Mouse (Mus musculus) liver, embryonic 15.5 days (tissue): ENCODE measurements around the gene Gm20388. TPM values are rescaled to one million over a fixed set of nuclear protein-coding genes. Genes with fewer than 3 reads are reported as not detected.
A peak's percentile ranks its signal among the peaks of the same experiment; 100 is the strongest.

Experiments
- ATAC-seq: fragments of 200-750 bp; cut with Nextera tagmentation; 2 replicates; pipeline ENCODE4 v1.8.0; 2017; ENCODE audit warnings: moderate number of reproducible peaks, mild to moderate bottlenecking, moderate library complexity; ENCODE audit not compliant: insufficient read depth
- H3K27ac ChIP-seq: fragments of 300-500 bp; sonication (generic); replicated peaks from 2 replicates; pipeline ENCODE4 v1.5.1; 2015; ENCODE audit warnings: mild to moderate bottlenecking, inconsistent platforms
- H3K27me3 ChIP-seq: fragments of 300-500 bp; sonication (generic); 2 replicates; pipeline ENCODE4 v1.6.1; 2015; ENCODE audit warnings: mild to moderate bottlenecking, inconsistent platforms
- H3K36me3 ChIP-seq: fragments of 300-500 bp; sonication (generic); replicated peaks from 2 replicates; pipeline ENCODE4 v1.6.1; 2015; ENCODE audit warnings: moderate library complexity, mild to moderate bottlenecking, inconsistent platforms
- H3K4me1 ChIP-seq: fragments of 300-500 bp; sonication (generic); replicated peaks from 2 replicates; pipeline ENCODE4 v1.6.1; 2015; ENCODE audit warnings: inconsistent platforms
- H3K4me2 ChIP-seq: fragments of 300-500 bp; sonication (generic); 2 replicates; pipeline ENCODE4 v1.6.1; 2015; ENCODE audit warnings: moderate library complexity, mild to moderate bottlenecking, inconsistent platforms
- H3K4me3 ChIP-seq: fragments of 300-500 bp; sonication (generic); replicated peaks from 2 replicates; pipeline ENCODE4 v1.5.1; 2015; ENCODE audit warnings: mild to moderate bottlenecking, inconsistent platforms
- H3K9ac ChIP-seq: fragments of 300-500 bp; sonication (generic); 2 replicates; pipeline ENCODE4 v1.6.1; 2015; ENCODE audit warnings: moderate library complexity, mild to moderate bottlenecking, inconsistent platforms
- H3K9me3 ChIP-seq: fragments of 300-500 bp; sonication (generic); replicated peaks from 2 replicates; pipeline ENCODE4 v1.6.1; 2016; ENCODE audit warnings: inconsistent platforms
- WGBS: fragments of 180-500 bp; shearing (Covaris S2); methylation state at CpG from one replicate; pipeline ENCODE4 v1.1.7; 2015; ENCODE audit warnings: mixed read lengths; ENCODE audit not compliant: insufficient replicate concordance; 5-methylcytosine and 5-hydroxymethylcytosine counted together
- polyA plus RNA-seq: library from polyadenylated mRNA; unstranded; fragments of >200 nt; fragmentation: Nextera tagmentation; extraction: Ambion mirVana; gene quantifications from 2 replicates; pipeline ENCODE4 v1.2.1, GENCODE M21; 2015

Gene Gm20388
- polyA plus RNA-seq, 1 experiment from 2014 or later: not detected

DNA sequence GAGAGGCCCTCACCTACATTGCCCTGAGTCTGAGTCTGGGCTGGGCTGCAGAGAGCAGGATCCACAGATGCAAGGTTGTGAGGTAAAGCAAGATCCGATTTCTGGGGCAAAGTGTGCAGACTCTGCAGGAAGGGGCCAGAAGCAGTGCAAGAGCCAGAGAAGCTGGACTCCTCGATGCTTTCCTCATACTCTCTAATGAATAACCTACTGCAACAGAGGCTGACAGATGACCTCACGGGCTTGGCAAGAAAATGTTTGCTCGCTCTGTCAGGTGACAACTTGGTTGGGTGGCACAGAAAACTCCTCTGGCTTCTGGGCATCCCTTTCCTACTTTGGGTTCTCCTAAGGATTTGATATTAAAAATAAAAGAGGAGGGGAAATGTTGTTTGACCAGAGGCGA, 3794.7 kb downstream of the Gm20388 start:
- Histone ChIP-seq H3K27ac (no peak overlapping the region), H3K27me3 (peaks cover 10% of the 10 kb centered on the region), H3K9me3 (no peaks in the 10 kb centered on the region), H3K4me1 (peaks cover 7% of the 10 kb centered on the region), H3K36me3 (no peaks in the 10 kb centered on the region), H3K4me3 (no peak overlapping the region), H3K4me2 (no peak overlapping the region), H3K9ac (no peak overlapping the region)
- ATAC-seq: no peak
- WGBS: 49% methylated on average over 5 of the region's 5 CpGs

DNA sequence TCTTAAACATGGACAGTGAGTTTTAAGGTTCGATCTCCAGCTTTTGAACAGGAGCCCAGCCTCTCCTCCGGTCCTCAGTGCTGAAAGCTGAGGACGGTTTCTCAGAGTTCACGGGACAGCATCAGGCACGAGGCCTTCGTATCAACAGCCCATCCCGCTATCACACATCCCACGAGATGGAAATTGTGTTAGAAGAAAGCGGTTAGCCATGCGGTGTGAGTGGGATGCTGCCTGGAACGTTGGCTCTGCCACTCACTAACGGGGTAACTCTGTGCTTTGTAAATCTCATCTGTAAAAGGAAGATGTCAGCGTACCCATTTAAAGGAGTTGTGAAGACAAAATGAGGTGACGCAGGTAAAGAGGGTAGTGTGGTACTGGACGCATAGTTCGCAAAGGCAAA, 3796.5 kb downstream of the Gm20388 start:
- Histone ChIP-seq H3K36me3 (no peaks in the 10 kb centered on the region), H3K4me2 (no peak overlapping the region), H3K4me1 (peaks cover 9% of the 10 kb centered on the region), H3K27me3 (peaks cover 10% of the 10 kb centered on the region), H3K27ac (no peak overlapping the region), H3K9ac (no peak overlapping the region), H3K4me3 (no peak overlapping the region), H3K9me3 (no peaks in the 10 kb centered on the region)
- 74% methylated on average over 16 of the region's 16 CpGs for WGBS
- no peak for ATAC-seq

GRCm38 (mm10) chr8:123708729-123709128, 3798.1 kb downstream of the Gm20388 start:
- Histone ChIP-seq H3K27me3 (peaks cover 10% of the 10 kb centered on the region), H3K9me3 (no peaks in the 10 kb centered on the region), H3K4me1 (peaks cover 9% of the 10 kb centered on the region), H3K4me3 (no peak overlapping the region), H3K36me3 (no peaks in the 10 kb centered on the region), H3K9ac (no peak overlapping the region), H3K27ac (no peak overlapping the region), H3K4me2 (no peak overlapping the region)
- 68% methylated on average over 8 of the region's 8 CpGs for WGBS
- no peak for ATAC-seq

GRCm38 (mm10) chr8:123710335-123710734, 3799.7 kb downstream of the Gm20388 start:
- H3K4me2 ChIP-seq: no peak overlapping the region
- no peaks in the 10 kb centered on the region for H3K9me3 ChIP-seq
- no peaks in the 10 kb centered on the region for H3K36me3 ChIP-seq
- ATAC-seq: 0 out of 2 replicates have a peak, but pooled peaks have one; percentile 42
- no peak overlapping the region for H3K27ac ChIP-seq
- H3K27me3 ChIP-seq: peaks cover 10% of the 10 kb centered on the region
- WGBS: 66% methylated on average over 5 of the region's 5 CpGs
- no peak overlapping the region for H3K9ac ChIP-seq
- peaks cover 6% of the 10 kb centered on the region for H3K4me1 ChIP-seq
- H3K4me3 ChIP-seq: no peak overlapping the region

DNA sequence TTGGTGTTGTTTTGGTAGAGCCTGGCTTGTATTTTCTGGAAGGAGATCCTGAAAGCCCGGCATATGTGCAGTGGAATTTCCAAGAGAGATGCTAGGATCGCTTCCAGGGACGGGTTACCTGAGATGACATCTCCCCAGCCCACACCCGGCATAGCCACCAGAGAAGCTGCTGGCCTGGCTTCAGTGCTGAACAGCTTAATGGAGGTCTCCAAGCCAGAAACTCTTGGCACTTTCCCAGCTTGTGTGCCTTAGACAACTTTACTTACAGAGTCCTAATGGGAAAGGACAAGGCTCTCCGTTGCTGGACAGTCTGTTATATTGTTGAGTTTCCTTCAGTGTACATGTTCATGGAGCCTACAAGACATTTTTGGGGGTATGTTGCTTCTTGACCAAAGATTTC, 3803.8 kb downstream of the Gm20388 start:
- 78% methylated on average over 5 of the region's 5 CpGs for WGBS
- Histone ChIP-seq H3K4me1 (peaks cover 27% of the 10 kb centered on the region; the same call in 1 of the 2 replicates), H3K36me3 (no peaks in the 10 kb centered on the region), H3K4me3 (no peak overlapping the region), H3K27ac (no peak overlapping the region), H3K27me3 (no peaks in the 10 kb centered on the region), H3K9ac (no peak overlapping the region), H3K9me3 (no peaks in the 10 kb centered on the region), H3K4me2 (no peak overlapping the region)
- no peak for ATAC-seq

DNA sequence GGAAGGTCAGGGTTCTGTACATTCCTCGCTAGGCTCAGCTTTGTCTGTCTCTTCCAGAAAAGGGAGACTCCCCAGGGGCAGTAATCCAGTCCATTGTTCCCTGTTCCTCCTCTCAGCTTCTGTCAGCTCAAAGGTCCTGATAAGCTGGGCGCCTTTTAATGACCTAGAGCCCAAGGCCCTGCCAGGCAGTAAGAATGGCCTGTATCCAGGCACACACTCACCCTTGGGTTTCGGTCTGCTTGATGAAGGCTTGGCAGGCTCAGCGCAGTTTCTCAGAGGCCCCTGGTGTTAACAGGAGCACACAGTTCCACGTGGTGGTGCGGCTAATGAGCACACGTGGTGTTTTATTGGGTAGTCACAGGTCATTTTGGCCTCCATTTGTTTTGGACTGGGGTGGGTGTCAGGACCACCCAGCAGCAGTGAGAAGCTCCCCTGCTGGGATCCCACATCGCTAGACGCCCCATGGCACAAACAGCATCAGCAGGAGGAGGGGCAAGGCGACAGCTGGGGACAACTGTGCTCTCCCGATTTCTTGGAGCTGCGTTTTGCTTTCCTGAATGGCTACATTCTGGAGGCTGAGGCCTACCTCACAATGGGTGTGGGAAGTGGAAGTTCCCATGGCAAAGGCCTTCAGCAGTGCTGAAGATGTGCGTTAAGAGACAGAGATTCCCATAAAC, 3805.4 kb downstream of the Gm20388 start:
- 61% methylated on average over 13 of the region's 13 CpGs for WGBS
- no peak overlapping the region for H3K4me3 ChIP-seq
- H3K9me3 ChIP-seq: no peaks in the 10 kb centered on the region
- H3K27me3 ChIP-seq: no peaks in the 10 kb centered on the region
- peaks cover 43% of the 10 kb centered on the region for H3K4me1 ChIP-seq
- ATAC-seq: no peak
- H3K9ac ChIP-seq: no peak overlapping the region
- H3K27ac ChIP-seq: no peak overlapping the region
- no peak overlapping the region for H3K4me2 ChIP-seq
- no peaks in the 10 kb centered on the region for H3K36me3 ChIP-seq

GRCm38 (mm10) chr8:123717104-123717503, 3806.5 kb downstream of the Gm20388 start:
- Histone ChIP-seq H3K27me3 (no peaks in the 10 kb centered on the region), H3K4me1 (peaks cover 49% of the 10 kb centered on the region), H3K9me3 (no peaks in the 10 kb centered on the region), H3K9ac (no peak overlapping the region), H3K36me3 (no peaks in the 10 kb centered on the region), H3K4me3 (no peak overlapping the region), H3K4me2 (no peak overlapping the region), H3K27ac (no peak overlapping the region)
- WGBS: 55% methylated on average over 2 of the region's 2 CpGs
- ATAC-seq: peak; percentile 40; the same call in 1 of the 2 replicates

DNA sequence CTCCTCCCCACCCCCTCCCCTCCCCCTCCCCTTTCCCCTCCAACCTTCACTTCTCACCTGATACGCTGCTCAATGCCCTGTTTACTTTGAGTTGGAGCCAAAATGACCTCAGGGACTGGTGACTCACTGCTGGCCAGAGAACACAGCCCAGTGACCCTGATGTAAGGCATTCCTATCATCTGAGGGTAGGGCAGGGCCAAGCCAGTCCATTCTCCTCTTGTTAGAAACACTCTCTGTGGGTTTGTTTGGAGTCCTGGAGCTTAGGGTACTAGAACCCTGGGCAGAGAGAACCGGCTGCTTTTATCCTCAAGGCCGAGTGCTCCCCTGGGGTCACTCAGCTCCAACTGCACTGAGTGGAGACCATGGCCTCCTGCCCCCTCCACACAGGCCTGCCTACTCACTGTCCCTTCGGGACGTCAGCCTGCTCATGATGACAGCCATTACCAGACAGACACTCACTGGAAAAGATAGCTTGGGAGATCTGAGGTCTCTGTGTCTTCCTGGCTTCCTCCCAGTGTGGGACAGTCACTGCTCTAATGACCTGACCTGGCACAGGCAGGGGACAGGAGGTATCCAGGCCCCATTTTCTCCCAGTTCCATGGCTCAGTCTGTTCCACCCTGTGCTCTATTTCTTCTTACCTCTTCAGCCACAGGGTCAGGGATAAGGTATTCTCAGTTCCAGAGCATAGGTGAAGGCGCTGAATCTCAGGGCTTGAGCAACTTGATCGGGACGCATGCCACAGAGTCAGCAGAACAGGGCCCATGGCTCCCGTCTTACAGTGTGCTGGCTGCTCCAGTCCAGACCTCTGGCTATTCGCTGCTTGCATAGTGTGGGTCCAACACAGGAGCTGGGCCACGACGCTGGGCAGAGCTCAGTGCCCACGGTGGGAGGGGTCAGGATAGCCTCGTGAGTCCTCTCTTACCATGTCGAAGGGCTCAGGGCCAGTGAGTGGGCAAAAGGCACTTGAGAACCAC, 3807.2 kb downstream of the Gm20388 start:
- H3K9ac ChIP-seq: no peak overlapping the region

GRCm38 (mm10) chr8:123718752-123719151, 3808.1 kb downstream of the Gm20388 start:
- Histone ChIP-seq H3K4me1 (peaks cover 56% of the 10 kb centered on the region), H3K27ac (no peak overlapping the region), H3K27me3 (no peaks in the 10 kb centered on the region), H3K4me2 (no peak overlapping the region), H3K9ac (no peak overlapping the region), H3K36me3 (no peaks in the 10 kb centered on the region), H3K9me3 (no peaks in the 10 kb centered on the region), H3K4me3 (no peak overlapping the region)
- WGBS: 70% methylated on average over 2 of the region's 2 CpGs
- ATAC-seq: no peak

More for the DNA sequence above, 3807.2 kb downstream of the Gm20388 start:
- no peak overlapping the region for H3K4me2 ChIP-seq
- peaks cover 55% of the 10 kb centered on the region for H3K4me1 ChIP-seq
- H3K36me3 ChIP-seq: no peaks in the 10 kb centered on the region
- no peaks in the 10 kb centered on the region for H3K27me3 ChIP-seq
- WGBS: 60% methylated on average over 15 of the region's 15 CpGs
- H3K27ac ChIP-seq: peak overlapping the region; percentile 56
- no peaks in the 10 kb centered on the region for H3K9me3 ChIP-seq
- ATAC-seq: peak; percentile 66
- H3K4me3 ChIP-seq: no peak overlapping the region

- peaks cover 56% of the 10 kb centered on the region for H3K4me1 ChIP-seq
- no peak for ATAC-seq
- no peak overlapping the region for H3K4me3 ChIP-seq
- WGBS: 18% methylated on average over 6 of the region's 6 CpGs
- no peaks in the 10 kb centered on the region for H3K27me3 ChIP-seq
- H3K9me3 ChIP-seq: no peaks in the 10 kb centered on the region
- H3K36me3 ChIP-seq: no peaks in the 10 kb centered on the region
- no peak overlapping the region for H3K9ac ChIP-seq
- no peak overlapping the region for H3K4me2 ChIP-seq
- H3K27ac ChIP-seq: no peak overlapping the region
Observed at GRCm38 (mm10) chr8:123719280-123719679, 3808.6 kb downstream of the Gm20388 start.

GRCm38 (mm10) chr8:123719811-123720210, 3809.2 kb downstream of the Gm20388 start:
- Histone ChIP-seq H3K4me1 (peaks cover 56% of the 10 kb centered on the region), H3K27ac (no peak overlapping the region), H3K27me3 (no peaks in the 10 kb centered on the region), H3K4me3 (no peak overlapping the region), H3K9ac (no peak overlapping the region), H3K4me2 (no peak overlapping the region), H3K36me3 (no peaks in the 10 kb centered on the region), H3K9me3 (no peaks in the 10 kb centered on the region)
- no peak for ATAC-seq
- 48% methylated on average over 5 of the region's 5 CpGs for WGBS
